ENCODE assay signal across 8 mouse cellular contexts in genomic region chr1:21218489-21218919, GRCm38 (mm10). TPM values are rescaled to one million over a fixed set of nuclear protein-coding genes. Genes with fewer than 3 reads are reported as not detected.
DNase-seq lines count a peak whose midpoint lies in the region; ATAC-seq and TF ChIP-seq lines count a peak whose summit lies in the region.

Tmem14a (plus strand) TSS chr1:21218575.

- peak within 1 kb of the TSS; percentile 62 for H3K27ac ChIP-seq in forebrain, postnatal 0 days (ENCODE audit: low read depth, low read length)
- H3K27ac ChIP-seq in lung, embryonic 15.5 days, result peak within 1 kb of the TSS; percentile 76

- peak within 1 kb of the TSS; percentile 60 for H3K4me2 ChIP-seq in forebrain, postnatal 0 days (ENCODE audit: low read depth)
- peak within 1 kb of the TSS; percentile 68 for H3K4me2 ChIP-seq in lung, embryonic 15.5 days

- peak within 1 kb of the TSS; percentile 66 for H3K9ac ChIP-seq in forebrain, postnatal 0 days
- peak within 1 kb of the TSS; percentile 84 for H3K9ac ChIP-seq in lung, embryonic 15.5 days

- H3K36me3 ChIP-seq in G1E (replicated peaks), result no peaks in the 10 kb centered on the region
- H3K36me3 ChIP-seq in forebrain, postnatal 0 days (ENCODE audit: insufficient read depth), result no peaks in the 10 kb centered on the region
- no peaks in the 10 kb centered on the region for H3K36me3 ChIP-seq in lung, embryonic 15.5 days

- H3K4me3 ChIP-seq in G1E (ENCODE audit: low read depth, low read length), result peak within 1 kb of the TSS; percentile 69
- peak within 1 kb of the TSS; percentile 50 for H3K4me3 ChIP-seq in forebrain, postnatal 0 days (ENCODE audit: low read depth, low read length)
- peak within 1 kb of the TSS; percentile 70 for H3K4me3 ChIP-seq in lung, embryonic 15.5 days

- H3K27me3 ChIP-seq in G1E (ENCODE audit: insufficient read depth, low read length), result peaks cover 9% of the 10 kb centered on the region; the same call in 1 of the 2 replicates
- H3K27me3 ChIP-seq in forebrain, postnatal 0 days (ENCODE audit: insufficient read depth, low read length), result no peaks in the 10 kb centered on the region
- no peaks in the 10 kb centered on the region for H3K27me3 ChIP-seq in lung, embryonic 15.5 days

- peak; percentile 76 for ATAC-seq in G1E (ENCODE audit: extremely low read depth, insufficient number of reproducible peaks, low FRiP score, poor library complexity, severe bottlenecking)
- peak; percentile 94 for ATAC-seq in forebrain, postnatal 0 days
- ATAC-seq in lung, embryonic 15.5 days (ENCODE audit: borderline replicate concordance, extremely low read depth, low FRiP score, low TSS enrichment), result peak; percentile 88

- DNase-seq in G1E (ENCODE audit: low spot score), result peak; percentile 64
- DNase-seq in cerebellum, adult 18-20 months, result peak; percentile 86 to 91
- DNase-seq in forebrain, postnatal 0 days, result peak; percentile 95
- DNase-seq in heart, postnatal 4 days, result peak; percentile 89
- peak; percentile 79 to 89 for DNase-seq in layer of hippocampus, adult 8-10 months (ENCODE audit: low spot score in 2 of 2)
- peak; percentile 81 for DNase-seq in ovary, adult 18-20 months (ENCODE audit: low spot score)
- peak; percentile 95 for DNase-seq in thymus, postnatal 0 days (ENCODE audit: low spot score)

- TF ChIP-seq CTCF in G1E (IDR thresholded peaks at IDR 0.05; ENCODE audit: low read depth, low read length), result peak; percentile 54
- TF ChIP-seq CTCF in forebrain, postnatal 0 days (IDR thresholded peaks at IDR 0.05; ENCODE audit: low read depth), result peak; percentile 95

- H3K4me1 ChIP-seq in G1E (ENCODE audit: insufficient read depth, low read depth, low read length), result no peaks in the 10 kb centered on the region; the same call in none of the 2 replicates
- H3K4me1 ChIP-seq in forebrain, postnatal 0 days (ENCODE audit: insufficient read depth), result no peaks in the 10 kb centered on the region
- peaks cover 7% of the 10 kb centered on the region; the same call in 1 of the 2 replicates for H3K4me1 ChIP-seq in lung, embryonic 15.5 days

- under 1% methylated on average over 17 of the region's 17 CpGs for WGBS in forebrain, postnatal 0 days
- WGBS in lung, embryonic 15.5 days, result under 1% methylated on average over 17 of the region's 17 CpGs

- H3K9me3 ChIP-seq in G1E (replicated peaks), result no peaks in the 10 kb centered on the region
- no peaks in the 10 kb centered on the region for H3K9me3 ChIP-seq in forebrain, postnatal 0 days (ENCODE audit: low read length)
- H3K9me3 ChIP-seq in lung, embryonic 15.5 days, result no peaks in the 10 kb centered on the region

RNA-seq across cellular contexts. Expression of gene Tmem14a, which starts in this region (rescaled TPM):
- 1.7 and 3.5 TPM in 2 replicates for total RNA-seq in G1E (2014; fragmentation: Nextera tagmentation)
- total RNA-seq in G1E (2017), result 4.0 and 4.9 TPM in 2 replicates
- 0.30 and 0.50 TPM in 2 replicates for polyA plus RNA-seq in G1E (2012)
- 14.8 and 16.6 TPM in 2 replicates for total RNA-seq in forebrain, postnatal 0 days (2014; rRNA removed)
- 26.3 and 26.8 TPM in 2 replicates for polyA plus RNA-seq in forebrain, postnatal 0 days (2015; fragmentation: Nextera tagmentation; extraction: Ambion mirVana)
- total RNA-seq in heart, postnatal 4 days (2021), result 1 to 10 TPM; 3.0 to 3.3 TPM
- 10 to 100 TPM; 26.5 to 31.7 (median 28.4) TPM for total RNA-seq in layer of hippocampus, adult 8-10 months (2022)
- 11.1 and 12.4 TPM in 2 replicates for polyA plus RNA-seq in lung, embryonic 15.5 days (2015; fragmentation: Nextera tagmentation; extraction: Ambion mirVana)
- 5.4 and 6.9 TPM in 2 replicates for polyA plus RNA-seq in thymus, postnatal 0 days (2015; fragmentation: Nextera tagmentation; extraction: Ambion mirVana)

Comparison
In these comparisons a context has a peak if more than half of its experiments do, and no peak if none do; other contexts are left out.
1. Peak in every context shown above with its lines: DNase-seq, ATAC-seq, H3K4me3 ChIP-seq and H3K27ac ChIP-seq.